Mouse (Mus musculus) kidney, adult 8-10 months (tissue): ENCODE results near the gene Nudt8.
"Not testable (repeated sequence)": the region's sequence is repeated elsewhere in the genome, so short reads cannot be mapped to it uniquely, and the experiment has no call there.

Source experiments
- DNase-seq, 2 experiments: peaks; one replicate each; pipeline ENCODE4 v3.0.0; 2022

The Nudt8 gene

DNA sequence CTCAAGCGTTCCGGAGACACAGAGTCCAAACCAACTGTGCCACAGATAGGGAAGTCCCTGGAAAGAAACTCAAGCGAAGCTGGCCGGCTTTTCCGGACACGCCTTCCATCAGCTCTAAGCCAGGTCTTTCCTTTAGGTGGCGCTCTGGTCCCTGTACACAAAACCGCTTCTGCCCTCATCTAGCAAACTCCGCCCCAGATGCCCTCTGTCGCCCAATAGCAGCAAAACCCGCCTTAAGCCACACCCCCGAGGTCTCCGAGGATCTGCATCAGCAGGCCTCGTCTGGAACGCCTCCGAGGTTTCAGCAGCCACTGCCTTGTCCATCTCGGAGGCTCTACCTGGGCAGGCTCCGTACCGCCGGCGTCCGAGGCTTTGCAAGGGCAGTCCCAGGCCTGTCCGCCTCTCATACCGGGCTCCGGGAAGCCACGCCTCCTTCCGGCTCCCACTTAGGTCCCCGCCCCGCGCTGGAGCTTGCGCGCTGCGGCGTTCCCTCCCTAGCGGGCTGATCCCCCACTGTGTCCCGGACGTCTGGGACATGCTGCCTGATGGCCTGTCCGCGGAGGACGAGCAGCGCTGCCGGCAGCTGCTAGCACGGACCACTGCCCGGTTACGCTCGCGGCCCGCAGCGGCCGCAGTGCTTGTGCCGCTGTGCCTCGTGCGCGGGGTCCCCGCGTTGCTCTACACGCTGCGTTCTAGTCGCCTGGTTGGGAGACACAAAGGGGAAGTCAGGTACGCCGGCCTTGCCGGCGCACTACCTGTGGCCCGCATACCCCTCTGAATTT, at the start of gene Nudt8, which contains the start of gene Gm49405:
Nudt8 (plus strand) TSS at position 462 of the 782 bp plus-strand sequence.
Gm49405 (plus strand) TSS at position 508 of the 782 bp plus-strand sequence.
- DNase-seq, result peak; percentile 98

DNA sequence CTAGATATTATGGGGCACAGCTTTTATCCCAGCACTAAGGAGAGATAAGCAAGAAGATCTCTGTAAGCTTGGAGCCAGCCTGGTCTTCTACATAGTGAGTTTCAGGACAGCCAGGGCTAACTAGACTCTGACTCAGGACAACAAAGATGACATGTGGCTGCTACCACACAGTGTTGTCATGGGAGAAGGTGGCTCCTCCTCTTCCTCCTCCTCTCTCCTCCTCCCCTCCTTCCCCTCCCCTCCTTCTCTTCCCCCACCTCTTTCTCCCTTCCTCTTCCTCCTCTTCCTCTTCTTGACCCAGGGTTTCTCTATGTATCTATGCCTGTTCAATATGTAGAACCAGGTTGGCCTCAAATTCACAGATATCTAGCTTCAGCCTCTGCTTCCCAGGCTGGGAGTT, 48.9 kb upstream of the Nudt8 start:
- no peak for DNase-seq

DNA sequence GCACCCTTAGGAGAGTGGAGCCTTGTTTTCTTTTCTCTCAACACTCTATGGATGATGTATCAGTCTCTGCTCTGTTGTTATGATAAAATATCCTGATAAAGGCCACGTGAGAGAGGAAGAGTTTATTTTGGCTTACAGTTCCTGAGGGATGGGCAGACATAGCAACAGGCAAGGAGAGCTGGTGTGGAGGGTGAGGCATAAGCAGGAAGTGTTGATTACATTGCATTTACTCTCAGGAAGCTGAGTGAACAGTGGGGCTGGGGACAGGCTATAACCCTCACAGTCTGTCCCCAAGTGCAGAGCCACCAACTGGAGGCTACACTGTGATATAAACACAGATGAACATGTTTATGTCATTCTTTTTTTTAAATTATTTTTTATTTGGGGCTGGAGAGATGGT, 48.3 kb upstream of the Nudt8 start:
- no peak for DNase-seq

DNA sequence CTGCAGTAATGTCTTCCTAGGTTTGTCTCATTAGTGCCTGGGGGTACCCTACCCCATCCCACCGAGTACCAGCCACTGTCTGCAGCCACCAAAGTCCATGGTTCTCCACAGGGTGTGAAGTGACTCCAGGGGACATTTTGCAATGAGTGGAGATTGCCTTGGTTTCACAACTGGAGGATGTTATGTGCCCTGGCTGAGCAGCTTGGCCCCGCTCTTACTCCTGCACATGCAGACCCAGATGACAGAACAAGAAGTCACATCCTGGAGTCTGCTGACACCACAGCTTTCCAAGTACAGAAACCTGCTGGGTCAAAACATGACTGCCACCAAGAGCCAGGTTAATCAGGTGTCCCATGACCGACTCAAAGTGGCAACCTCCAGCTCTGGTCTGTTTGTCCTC, 45.3 kb upstream of the Nudt8 start:
- no peak for DNase-seq

DNA sequence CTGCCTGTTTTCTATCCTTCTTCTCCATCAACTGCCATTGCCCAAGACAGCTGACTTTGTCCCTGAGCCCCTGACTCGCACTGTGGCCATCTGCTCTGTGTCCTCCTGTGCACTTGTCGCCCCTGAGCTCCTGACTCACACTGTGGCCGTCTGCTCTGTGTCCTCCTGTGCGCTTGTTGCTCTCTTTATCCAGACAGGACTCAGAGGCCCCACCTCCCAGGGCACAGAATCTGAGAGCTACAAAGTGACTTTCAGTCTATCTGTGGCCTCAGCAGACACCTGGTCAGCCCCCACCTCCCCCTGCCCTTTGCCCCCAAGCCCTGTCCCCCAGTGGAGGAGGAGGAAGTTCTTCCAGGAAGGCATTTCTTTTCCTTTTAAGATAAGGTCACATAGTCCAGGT, 44.6 kb upstream of the Nudt8 start:
- no peak for DNase-seq

DNA sequence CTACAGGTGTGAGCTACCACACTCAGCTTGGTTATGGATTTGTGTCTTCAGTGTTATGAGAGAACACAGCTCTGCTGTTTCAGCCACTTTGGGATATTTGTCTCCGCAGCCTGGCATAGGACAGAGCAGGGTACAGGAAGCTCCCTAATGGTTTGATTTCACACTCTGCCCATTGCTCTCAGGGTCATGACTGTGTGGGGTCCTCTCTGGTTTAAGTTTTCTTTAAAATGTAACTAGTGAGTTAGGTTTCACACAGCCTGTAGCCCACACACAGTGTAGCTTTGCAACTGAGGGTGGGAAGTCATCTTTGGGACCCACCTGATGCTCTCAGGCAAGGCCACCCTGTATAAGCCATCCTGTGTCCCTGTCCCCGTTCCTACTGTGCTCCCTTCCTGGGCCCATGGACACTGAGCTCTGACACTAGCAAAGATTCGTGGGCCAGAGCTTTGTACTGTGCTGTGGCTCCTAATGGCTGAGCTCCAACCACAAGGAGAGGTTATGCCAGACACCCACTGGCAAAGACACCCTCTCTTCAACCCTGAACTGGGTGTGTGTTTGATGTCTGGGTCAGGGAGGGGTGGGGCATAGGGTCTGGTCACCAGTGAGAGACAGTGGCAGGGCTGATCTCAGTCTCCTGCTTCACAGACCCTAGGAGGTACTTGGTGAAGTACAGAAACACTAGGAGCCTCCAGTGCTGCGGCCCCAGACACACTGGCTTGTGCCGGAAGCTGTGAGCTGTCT, 42.9 kb upstream of the Nudt8 start:
- peak in 1 of 2 experiments; percentile 57 for DNase-seq

DNA sequence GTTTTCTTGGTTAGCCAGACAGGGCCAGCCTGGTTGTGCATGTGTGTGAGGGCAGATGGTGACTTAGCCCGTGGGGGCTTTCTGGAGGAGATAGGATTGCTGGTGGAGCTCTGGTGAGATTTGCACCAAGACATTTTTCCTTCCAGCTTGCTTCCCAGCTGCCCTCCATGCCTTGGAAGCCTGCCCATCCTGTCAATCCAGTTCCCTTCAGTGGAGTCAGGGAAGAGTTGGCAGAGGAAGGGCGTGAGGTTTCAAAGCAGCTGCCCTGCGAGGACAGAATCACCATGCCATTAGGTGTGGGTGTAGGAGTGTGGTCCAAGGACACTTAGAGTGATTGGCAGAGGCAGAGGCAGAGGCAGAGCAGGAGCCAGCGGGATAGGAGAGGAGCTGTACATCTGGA, 41.9 kb upstream of the Nudt8 start, which contains the start of gene Aldh3b3:
Aldh3b3 (plus strand) TSS at position 176 of the 400 bp plus-strand sequence.
- DNase-seq, result peak in 1 of 2 experiments; percentile 41

DNA sequence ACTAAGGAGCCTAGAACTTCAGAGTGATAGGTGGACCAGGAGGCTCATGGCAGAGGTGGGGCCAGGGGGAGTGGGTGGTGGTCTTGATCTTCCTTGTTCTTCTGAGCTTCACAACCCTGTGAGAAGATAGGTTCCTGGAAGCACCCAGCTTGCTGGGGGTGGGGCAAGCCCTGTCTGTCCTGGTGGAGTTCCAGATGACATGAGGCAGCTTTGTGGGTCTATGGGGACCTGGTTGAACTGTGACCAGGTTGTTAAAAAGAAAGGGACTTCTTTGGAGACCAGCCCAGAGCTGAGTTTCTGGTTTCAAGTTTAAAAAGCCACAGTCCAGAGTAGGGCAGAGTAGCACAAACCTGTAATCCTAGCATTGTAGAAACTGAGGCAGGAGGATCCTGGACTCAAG, 41.4 kb upstream of the Nudt8 start:
- peak; percentile 64 to 75 for DNase-seq

DNA sequence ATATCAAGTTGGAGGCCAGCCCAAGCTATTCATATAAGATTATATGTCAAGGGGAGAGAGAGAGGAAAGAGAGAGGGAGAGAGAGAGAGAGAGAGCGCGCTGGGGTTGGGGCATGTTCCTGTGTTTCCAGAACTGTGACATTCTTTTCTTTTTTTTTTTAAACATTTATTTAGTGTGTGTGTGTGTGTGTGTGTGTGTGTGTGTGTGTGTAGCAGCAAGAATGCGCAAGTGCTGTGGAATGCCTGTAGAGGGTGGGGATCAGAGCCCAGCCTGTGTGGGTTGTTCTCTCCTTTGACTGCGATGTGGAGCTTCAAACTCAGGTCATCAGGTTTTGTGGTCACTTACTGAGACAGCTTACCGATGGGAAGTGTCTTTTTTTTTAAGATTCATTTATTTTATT, 40.2 kb upstream of the Nudt8 start:
- DNase-seq, result no peak

DNA sequence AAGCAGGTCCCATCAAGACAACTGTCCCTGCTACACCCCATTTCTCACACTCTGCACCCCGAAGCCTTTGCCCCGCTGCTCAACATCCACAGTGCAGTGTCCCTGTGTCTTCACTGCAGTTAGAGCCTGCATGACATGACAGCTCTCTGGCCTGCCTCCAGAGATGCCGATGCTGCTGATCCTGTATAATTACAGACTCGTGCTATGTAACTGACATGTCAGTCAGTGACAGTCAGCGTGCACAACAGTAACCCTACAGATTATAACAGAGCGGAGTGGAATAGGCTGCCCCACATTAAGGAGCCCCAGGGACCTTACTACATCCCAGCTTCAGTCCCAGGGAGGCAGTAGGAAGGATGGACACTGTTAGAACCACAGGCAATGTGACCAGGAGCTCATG, 38.6 kb upstream of the Nudt8 start:
- DNase-seq, result not testable (repeated sequence)

DNA sequence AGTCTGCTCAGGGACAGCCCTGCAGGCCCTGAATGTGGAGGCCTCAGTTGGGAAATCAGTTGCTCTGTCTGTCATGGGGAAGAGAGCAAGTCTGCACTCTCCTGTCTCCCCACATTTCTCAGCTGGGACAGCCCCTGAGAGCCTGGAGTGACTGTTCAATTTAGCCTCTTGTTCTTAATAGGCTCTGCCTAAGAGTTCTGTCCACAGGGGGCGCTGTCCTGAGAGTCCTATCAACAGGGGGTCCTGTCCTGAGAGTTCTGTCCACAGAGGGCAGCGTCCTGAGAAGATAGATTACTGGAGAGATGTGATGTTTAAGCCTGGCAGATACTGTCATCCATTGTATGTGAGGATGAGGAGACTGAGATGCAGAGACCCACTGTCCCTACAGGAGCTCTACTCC, 37.9 kb upstream of the Nudt8 start:
- DNase-seq, result peak in 1 of 2 experiments; percentile 25

DNA sequence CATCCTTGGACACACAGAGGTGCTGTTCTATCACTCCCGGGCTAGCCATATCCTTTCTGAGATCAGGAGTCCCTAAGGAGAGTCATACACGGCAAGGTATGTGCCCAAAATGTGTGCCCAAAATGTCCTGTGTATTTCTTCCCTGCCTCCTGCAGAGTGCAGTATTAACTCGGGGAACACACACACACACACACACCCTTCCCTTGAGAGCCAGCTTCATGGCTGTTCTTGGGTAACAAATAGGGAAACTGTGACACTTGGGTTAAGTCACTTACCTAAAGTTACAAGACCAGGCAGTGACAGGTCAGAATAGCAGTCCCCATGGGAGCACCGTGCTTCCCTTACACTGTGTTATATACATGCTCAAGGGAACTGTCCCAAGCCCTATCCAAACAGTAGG, 36.4 kb upstream of the Nudt8 start:
- DNase-seq, result no peak

DNA sequence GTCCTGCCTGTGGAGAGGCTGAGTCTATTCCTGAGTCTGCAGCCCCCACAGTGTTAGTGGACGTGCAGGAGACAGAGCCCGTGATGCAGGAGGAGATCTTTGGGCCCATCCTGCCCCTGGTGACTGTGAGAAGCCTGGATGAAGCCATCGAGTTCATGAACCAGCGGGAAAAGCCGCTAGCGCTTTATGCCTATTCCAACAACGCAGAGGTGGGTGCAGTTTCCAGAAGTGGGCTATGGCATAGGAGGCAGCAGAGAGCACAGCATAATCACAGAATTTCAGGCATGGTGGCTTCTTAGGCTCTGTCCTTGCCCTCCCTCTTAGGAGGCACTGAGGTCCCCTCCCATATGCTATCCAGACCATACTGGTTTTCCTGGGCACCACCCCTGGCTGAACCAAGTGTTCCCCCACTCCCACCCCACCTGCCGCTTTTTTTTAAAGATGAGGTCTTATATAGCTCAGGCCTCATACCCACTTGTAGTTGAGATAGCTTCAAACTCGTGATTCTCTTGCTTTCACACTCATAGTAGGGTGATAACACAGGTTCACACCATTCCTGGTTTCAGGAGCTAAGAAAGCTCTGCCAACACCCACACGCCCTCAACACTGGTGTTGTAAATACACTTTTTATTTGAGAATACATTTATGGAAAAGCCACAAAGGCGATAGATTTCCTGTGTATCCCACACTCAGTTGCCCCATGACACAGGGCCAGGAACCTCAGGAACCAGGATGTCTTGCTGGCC, 33.9 kb upstream of the Nudt8 start:
- DNase-seq, result no peak

DNA sequence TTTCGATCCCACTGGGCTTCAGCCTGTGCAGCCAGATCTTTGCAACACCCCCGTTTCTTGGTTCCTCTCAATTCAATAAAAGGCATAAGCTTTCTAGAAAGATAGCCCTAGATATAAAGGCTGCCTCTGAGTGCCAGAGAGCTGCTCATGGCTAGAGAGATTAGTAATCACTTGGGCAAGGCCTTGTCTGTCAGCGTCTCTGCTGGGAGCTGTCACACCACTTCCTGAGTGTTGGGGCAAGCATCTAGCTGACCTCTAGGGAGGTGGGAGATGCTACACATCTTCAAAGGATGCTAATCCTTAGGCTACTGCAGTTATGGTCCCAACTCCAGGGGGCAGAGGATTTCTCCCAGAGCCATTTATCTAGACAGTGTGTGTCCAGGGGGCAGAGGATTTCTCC, 33.1 kb upstream of the Nudt8 start:
- DNase-seq, result no peak

DNA sequence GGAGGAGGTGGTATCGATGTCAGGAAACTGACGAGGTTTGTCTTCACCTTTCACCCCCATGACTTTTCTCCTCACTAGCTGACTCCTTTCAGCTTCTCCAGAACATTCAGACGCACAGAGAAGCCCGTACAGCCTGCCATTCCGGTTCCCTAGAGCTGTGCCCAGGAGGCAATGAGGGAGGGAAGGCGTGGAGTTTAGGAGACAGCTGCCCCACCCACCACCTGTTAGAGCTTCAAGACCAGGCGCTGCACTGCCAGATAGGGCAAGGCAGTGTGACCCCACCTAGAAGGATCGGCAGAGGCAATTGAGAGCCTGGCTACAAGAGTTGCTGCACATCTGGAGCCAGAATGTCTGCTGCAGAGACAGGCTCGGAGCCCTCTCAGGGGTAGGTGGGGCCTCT, 28.2 kb upstream of the Nudt8 start, which contains the start of gene Aldh3b2:
Aldh3b2 (plus strand) TSS at position 100 of the 400 bp plus-strand sequence.
- DNase-seq, result no peak

DNA sequence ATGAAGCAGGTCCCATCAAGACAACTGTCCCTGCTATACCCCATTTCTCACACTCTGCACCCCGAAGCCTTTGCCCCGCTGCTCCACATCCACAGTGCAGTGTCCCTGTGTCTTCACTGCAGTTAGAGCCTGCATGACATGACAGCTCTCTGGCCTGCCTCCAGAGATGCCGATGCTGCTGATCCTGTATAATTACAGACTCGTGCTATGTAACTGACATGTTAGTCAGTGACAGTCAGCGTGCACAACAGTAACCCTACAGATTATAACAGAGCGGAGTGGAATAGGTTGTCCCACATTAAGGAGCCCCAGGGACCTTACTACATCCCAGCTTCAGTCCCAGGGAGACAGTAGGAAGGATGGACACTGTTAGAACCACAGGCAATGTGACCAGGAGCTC, 25.8 kb upstream of the Nudt8 start:
- not testable (repeated sequence) for DNase-seq

DNA sequence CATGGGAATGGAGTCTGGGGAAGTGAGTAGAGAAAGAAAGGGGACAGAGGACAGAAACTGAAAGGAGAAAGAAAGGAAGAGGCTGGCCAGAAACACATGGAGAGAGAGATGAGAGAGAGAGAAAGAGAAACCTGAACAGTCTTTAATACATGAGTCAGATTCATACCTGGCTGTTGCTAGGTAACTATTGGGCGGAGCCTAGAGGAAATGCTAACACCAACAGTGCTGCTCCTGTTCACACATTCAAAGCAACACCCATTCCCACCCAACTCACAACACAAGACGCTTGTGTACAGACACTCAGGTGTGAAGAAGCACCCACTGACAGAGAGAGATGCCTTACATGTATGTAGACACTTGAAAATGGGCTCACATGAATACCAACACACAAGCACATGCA, 24.5 kb upstream of the Nudt8 start:
- no peak for DNase-seq

DNA sequence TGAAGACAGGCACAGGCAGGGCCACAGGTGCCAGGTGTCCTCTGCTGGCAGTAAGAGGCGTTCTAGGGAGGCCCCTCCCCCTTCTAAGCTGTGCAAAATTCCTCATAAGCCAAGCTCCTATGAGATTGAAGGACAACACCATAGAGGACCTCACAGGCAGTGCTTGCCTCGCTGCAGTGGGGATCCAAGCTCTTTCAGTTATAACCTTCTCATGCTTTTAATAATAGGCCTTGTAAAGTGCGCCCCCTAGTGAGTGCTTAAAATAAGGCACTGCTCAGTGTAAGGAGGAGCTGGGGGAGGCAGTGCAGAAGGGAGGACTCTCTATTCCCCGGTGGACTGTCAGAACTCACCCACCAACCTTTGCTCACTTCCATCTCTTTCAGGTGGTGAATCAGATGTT, 20.1 kb upstream of the Nudt8 start:
- DNase-seq, result peak; percentile 78 to 89

DNA sequence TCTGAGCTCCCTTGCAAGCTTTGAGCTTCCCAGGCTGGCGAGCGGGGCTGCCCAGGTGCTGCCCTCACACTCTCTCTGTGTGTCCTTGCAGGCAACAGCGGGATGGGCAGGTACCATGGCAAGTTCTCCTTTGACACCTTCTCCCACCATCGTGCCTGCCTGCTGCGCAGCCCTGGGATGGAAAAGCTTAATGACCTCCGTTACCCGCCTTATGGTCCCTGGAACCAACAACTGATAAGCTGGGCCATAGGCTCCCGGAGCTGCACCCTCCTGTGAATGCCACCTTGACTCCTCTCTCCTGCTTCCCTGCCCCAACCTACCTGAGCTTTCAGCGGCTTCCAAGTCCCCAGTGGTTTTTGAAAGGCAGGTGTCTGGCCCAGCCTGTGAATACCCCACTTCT, 19.5 kb upstream of the Nudt8 start:
- no peak for DNase-seq

DNA sequence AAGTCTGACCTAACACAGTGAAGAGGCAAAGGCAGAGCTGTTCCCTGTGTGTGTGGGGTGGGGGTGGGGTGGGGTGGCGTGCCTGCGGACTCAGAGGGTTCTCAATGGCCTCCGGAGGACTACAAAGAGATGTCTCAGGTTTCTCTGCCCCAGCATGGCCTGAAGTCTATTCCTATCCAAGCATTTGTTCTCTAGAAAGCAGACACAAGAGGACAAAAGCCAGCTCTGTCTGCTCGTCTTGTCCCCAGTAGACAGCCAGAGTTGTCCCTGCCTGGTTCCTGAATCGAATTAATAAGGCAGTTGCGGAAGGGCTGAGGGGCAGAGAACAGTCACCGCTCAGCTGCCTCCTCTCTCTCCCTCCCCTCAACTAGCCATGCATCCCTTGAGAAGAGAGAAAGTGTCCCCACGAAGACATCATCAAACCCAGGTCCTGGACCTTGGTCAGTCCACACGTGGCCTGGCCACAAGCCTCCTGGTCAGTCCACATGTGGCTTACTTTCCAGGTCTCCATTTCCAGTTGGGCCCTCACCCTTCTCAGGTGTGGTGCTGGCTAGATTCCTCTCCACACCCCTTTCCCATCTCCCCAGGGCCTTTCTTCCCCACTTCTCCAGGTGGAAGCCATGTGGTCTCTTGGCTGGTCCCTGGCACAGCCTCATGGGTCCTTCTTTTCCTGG, 16.7 kb upstream of the Nudt8 start:
- DNase-seq, result peak in 1 of 2 experiments; percentile 38

DNA sequence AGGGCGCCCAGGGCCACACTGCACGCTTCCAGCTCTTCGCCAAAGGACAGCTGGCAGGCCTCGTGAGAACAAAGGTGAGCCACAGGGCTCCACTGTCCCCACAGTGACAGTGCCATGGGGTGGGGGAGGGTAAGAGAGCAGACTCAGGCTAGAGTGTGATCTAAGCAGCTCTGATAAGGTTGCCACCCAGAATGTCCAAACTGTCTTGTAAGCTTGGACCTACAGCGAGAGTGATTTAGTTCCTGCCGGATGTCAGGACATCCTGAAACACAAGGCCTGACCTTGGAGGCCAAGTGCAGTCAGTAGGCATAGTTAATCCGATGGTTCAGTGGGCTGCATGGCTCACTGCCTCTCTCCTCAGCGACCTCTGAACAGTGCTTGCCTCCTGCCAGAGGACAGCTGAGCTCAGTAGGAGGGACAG, 15.1 kb upstream of the Nudt8 start:
- peak; percentile 91 to 93 for DNase-seq

DNA sequence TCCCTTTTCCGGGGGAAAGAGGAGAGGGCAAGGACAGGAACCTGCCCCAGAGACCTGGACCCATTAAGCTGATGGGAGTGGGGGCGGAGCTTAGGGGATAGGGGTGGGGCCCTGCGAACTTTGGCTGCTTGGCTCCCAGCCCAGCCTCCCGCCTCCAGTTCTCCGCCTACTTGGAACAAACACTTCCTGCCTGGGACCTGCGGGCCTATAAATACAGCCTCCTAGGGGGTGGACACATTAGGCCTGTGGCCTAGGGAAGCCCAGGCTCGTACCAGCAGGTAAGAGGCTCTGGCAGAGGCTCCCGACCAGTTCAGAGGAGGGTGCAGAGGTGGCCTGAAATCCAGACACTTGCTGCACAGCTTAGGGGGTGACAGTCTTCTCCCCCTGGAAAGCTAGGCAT, 14.0 kb upstream of the Nudt8 start, which contains the start of gene Acy3:
Acy3 (plus strand) TSS at position 237 of the 400 bp plus-strand sequence.
- DNase-seq, result peak; percentile 97 to 98

DNA sequence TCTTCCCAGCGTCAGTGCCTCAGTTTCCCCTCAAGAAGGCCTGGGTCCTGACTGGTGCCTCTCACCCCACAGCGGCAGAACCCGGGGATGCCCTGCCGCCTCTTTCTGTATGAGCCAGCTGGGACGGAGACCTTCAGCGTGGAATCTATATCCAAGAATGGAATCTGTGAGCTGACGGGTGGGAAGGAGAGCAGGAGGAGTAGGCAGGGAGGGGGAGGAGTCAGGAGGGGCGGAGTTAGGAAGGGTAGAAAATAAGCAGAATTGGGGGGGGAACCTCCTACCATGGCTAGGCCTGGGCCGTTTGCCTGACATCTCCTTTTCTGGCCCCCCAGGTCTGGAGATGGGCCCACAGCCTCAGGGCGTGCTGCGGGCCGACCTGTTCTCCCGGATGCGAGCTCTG, 12.3 kb upstream of the Nudt8 start:
- DNase-seq, result peak in 1 of 2 experiments; percentile 50
